Mouse (Mus musculus): ENCODE measurements around the gene Kcnj12.

Gene Kcnj12

DNA sequence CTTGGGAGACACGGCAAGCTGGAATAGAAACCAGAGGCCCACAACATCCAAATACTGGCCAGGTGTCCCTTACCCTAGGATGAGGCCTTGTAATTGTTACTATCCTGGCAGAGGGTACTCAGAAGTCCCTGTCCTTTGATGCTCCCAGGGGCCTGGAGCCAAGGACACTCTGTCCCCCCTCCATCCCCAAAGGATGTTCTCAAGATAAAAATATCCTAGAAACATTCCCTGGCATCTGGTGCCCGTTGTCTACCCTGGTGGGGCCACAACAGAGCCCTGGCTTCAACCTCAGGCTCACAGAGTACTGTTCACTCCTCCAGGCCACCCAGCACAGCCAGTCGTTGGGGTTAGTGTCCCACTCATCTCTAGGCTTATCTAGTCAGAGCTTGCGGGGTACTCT lies 38.3 kb downstream of the Kcnj12 start:
- DNase-seq, result no peak

DNA sequence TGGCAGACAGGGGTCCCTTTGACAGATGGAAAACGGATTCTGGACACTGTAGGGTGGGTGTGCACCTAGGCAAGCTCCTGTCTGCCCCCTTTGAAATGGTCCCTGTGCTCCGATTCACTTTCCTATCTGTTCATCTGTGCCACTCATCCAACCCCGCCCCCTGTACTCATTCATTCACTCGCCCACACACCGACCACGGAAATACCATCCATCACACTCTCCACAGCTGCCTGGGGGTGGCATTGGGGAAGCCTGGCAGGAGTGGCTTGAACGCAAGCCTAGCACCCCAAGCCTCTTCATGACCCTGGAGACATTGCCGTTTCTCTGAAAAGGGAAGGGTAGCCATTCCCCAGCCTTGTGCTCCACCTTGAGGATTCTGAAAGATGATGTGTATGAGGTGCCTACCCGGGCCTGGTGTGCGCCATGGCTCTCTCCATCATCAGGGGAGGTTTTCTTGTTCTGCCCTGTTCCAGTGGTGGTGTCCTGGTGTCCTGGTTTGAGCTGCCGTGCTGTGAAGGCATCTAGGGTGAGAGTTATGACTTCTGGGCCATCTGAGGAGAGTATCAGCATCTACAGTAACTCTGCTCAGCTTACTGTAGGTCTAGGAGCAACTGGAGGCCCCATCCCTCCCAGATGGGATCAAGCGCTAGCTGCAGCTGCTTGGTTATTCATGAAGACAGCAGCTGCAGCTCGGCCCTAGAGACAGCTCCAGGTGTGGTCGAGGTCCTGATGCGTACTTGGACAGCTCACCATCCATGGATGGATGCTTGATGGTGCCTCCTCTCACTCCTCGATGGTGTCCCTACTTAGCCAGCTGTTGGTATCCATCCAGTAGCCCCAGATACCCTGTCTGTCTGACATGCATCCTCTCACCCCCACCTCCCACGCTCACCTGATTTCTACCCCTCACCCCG lies 40.4 kb downstream of the Kcnj12 start:
- no peak for DNase-seq

DNA sequence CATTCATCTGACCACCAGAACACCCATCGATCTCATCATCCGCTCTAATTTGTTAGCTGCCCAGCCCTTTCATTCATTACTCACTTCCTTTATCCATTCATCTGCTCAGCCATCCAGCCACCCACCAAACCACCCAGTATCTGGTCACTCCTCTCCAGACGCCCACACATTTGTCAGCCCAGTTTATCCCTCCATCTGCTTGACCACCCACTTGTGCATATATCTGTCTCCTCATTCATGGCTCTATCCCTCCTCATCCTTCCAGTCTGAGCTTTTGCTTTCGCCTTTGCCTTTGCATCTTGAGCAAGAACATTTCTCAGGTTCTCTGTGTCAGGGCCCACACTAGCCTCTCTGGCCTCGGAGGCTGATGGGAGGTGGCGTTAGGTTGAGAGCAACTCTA lies 41.1 kb downstream of the Kcnj12 start:
- DNase-seq, result no peak

DNA sequence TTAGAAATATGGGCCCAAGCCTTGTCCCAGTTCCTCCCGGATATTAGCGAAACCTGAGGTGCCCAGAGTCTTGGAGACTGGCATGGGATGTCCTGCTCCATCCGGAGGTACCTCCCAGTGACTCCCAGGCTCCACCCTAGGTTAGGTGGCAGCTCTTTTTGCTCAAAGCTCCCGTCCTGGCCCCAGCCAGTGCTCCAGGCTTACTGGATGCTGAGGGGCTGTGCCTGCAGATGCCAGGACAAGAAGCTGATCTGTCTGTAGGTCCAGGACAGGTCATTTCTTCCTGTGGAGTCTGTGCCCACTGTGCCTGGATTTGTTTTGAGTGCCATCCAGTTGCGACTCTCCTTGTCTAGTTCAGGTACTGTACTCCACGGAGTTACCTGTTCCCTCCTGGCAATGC lies 43.3 kb downstream of the Kcnj12 start:
- no peak for DNase-seq

DNA sequence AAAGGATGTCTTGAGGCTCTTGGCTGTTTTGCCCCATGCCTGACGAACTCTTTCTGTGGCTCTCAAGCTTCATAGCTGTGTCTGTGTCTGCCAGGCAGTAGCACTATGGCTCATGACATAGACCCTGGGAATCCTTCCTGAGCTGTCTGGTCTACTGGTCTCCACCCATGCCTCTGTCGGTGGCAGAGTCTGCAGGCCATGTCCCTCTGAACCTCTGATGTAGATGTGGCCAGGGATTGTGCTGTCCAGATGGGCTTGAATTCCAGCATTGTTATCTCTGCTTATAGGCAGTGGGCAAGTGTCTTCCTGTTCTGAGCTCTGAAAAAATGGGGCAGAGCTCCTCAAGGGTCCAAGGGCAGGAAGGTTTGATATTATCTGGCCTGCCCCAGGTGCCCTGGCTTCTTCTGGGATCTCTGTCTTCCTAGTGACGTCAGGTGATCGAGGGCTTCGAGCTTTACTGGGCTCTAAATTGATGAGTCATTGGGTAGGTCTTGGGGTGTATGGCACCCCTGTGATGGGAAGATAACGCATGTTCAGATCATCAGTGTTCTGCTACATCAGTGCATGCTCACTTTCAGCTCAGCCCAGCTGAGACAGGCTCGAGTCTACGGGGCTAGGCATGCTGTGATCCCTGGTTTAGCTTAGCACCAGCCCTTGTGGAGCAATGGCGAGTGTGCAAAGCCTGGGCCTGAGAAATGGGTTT lies 44.9 kb downstream of the Kcnj12 start:
- no peak for DNase-seq

DNA sequence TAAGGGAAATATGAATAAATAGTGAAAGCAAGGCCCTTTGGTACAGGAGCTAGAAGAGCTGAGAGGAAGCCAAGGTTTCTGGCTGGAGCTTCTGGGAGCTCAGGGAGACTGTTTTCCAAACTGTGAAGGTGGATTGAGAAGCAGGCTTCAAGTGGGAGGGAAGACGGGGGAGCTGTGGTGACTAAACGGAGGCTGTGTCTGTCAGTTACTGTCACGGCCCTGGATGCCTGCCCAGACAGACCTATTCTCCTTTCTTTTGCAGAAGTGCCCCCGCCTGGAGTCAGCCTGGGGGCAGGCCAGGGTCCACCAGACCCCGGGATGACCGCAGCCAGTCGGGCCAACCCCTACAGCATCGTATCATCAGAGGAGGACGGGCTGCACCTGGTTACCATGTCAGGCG lies 46.5 kb downstream of the Kcnj12 start:
- DNase-seq, result no peak

DNA sequence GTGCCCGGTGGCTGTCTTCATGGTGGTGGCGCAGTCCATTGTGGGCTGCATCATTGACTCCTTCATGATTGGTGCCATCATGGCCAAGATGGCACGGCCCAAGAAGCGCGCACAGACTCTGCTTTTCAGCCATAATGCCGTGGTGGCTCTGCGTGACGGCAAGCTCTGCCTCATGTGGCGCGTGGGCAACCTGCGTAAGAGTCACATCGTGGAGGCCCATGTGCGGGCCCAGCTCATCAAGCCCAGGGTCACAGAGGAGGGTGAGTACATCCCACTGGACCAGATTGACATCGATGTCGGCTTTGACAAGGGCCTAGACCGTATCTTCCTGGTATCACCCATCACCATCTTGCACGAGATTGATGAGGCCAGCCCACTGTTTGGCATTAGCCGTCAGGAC lies 47.3 kb downstream of the Kcnj12 start:
- DNase-seq, result no peak

DNA sequence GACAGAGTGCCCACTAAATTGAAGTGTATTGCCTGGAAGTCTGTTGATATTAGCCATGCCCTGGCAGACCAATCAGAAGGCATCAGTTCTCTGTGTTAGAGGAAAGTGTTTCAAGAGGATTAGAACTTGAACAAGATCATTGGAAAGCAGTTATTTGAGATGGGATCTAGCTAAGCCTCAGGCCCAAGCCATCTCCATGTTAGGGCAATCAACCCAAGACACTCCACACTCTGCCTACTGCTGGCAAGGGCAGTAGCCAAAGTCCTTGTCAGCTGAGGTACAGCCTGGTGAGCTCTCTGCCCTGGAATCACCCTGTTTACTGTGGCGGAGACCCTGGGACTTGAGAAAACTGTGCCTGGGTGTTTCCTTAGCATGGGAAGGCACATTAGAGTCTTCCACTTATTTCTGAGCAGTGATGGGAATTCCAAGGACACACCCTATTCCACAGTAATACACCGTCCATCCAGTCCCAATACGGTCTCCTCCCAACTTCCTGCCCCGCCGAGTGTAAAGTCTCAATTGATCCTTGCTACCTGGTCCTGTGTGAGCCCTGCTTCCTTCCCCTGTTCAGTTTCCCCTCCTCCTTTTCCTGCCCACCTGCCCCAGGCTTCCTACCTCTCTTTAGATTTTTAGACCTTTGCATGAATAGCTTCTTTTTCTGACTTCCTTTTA lies 52.4 kb downstream of the Kcnj12 start:
- no peak for DNase-seq

DNA sequence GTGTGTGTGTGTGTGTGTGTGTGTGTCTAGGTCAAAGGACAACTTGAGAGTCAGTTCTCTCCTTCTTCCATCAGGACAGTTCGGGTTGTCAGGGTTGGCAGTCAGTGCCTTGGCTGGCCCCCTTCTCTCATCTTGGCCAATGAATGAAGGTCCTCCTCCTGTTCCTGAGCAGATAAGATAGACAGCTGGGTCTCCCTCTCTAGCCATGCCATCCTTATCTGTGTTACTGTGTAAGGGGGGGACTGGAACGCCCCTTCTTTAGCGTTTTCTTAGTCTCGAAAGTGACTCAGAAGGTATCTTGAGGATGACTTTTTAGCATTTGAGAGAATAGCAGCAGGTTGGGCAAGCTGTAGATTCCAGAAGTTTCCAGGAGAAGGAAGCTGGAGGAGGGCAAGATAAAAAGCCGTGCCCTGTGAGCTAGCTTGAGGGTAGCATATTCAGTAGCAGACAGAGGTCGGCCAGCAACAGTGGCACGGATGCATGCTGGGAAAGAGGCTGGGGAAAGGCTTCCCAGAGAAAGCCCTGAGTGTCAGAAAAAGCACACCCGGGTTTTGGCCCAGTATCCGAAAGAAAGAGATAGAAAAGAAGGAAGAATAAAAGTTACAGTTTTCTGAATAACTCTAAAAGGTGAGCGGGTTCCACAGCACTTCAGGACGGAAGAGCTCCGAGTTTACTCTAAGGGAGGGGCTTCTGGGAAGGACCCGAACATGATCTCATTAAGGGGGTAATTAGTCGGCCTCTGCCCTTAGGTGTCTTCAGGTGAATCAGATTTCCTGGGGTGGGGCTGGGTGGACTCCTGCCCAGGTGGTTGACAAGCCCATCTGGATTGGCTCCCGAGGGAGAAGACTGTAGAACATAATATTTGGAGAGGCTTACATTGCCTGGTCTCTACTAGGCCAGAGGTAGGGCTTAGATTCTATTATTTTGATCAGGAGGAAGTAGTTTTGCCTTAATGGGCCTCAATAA lies 53.3 kb downstream of the Kcnj12 start:
- DNase-seq, result no peak

DNA sequence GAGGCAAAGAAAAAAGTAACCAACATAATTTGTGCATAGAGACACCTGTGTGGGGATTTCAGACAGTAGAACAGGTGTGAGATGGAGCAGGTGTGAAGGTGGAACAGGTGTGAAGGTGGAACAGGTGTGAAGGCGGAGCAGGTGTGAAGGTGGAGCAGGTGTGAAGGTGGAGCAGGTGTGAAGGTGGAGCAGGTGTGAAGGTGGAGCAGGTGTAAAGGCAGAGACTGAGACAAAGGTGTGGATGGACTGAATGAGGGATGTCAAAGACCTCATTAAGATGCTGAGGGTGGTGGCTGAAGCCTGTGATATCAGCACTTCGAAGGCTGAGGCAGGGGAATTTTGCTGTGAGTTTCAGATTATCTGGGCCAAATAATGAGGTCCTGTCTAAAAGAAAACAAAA lies 59.3 kb downstream of the Kcnj12 start:
- no peak for DNase-seq

DNA sequence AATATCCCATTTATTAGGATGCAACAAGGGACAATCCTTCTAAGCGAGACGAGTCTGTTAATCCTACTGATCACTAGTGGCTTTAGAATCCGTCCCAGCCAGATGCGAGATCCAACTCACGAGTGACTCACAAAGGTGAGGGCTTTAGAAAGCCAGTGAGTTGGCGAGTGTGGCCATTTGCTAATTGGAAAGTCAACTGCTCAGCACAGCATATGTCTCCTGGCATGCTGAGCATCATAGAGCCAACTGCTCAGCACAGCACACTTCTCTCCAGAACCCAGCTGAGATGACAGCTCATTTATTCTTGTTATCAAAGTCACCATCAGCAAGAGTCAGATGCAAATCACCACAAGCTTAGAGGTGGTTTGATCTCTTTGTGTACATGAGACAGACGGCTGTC lies 67.8 kb downstream of the Kcnj12 start:
- no peak for DNase-seq

DNA sequence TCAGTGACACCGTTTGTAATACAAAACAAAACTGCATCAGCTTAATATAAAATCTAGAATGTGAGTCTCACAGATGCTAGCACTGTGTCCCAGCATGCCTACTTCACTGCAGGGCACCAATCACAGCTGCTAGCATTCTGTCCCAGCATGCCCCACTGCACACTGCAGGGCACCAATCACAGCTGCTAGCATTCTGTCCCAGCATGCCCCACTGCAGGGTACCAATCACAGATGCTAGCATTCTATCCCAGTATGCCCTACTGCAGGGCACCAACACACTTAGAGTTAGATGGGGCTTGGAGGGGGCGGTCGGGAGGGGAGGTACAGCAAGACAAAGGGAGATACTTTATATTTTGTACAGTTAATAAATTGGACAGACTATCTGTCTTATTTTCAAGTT lies 68.8 kb downstream of the Kcnj12 start:
- DNase-seq, result no peak

DNA sequence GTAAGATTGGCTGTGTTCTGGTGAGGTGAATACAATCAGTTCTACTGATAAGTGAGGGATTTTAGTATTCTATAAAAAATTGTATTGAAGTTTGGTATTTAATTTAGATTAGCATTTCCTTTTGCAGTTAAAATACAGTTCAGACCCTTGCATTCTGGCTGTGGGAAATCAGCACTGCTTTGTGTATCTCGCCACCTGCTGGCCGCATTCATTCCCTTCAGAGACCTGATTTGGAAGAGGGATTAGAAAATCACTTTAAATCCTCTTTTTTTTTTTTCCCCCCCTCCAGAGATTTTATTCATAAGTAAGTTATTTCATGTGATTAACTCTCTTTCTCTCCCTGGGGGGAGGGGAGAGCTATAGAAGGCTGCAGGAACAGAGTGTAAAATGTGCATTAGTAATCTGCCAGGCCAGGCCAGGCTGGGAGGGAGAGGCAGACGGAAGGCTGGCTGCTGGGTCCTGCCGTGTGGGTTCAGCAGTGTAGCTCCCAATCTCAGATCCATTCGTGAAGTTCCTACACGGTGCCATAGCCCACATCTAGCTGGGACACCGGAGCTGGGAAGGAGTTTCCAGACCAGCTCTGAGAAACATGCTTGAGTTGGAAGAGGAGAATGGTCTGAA lies 69.4 kb downstream of the Kcnj12 start:
- peak; percentile 62 to 65 for DNase-seq

DNA sequence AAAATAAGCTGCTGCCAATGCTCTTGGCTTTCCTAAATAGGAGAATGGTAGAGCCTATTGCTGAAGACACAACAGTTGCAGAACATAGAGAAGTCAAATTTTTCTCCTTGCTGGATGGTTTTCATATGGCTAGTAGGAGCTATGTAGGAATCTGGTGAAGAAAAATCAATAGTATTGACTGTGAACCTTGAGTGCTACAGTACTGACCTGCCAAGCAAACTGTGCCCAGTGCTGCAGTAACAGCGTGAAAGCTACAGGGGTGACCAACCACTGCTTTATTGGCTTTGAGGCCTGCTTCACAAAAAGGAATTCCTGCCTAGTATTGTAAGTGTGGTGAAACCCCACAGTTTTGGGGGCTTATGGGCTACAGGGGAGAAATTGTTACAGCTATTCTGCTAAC lies 75.7 kb downstream of the Kcnj12 start:
- DNase-seq, result no peak

DNA sequence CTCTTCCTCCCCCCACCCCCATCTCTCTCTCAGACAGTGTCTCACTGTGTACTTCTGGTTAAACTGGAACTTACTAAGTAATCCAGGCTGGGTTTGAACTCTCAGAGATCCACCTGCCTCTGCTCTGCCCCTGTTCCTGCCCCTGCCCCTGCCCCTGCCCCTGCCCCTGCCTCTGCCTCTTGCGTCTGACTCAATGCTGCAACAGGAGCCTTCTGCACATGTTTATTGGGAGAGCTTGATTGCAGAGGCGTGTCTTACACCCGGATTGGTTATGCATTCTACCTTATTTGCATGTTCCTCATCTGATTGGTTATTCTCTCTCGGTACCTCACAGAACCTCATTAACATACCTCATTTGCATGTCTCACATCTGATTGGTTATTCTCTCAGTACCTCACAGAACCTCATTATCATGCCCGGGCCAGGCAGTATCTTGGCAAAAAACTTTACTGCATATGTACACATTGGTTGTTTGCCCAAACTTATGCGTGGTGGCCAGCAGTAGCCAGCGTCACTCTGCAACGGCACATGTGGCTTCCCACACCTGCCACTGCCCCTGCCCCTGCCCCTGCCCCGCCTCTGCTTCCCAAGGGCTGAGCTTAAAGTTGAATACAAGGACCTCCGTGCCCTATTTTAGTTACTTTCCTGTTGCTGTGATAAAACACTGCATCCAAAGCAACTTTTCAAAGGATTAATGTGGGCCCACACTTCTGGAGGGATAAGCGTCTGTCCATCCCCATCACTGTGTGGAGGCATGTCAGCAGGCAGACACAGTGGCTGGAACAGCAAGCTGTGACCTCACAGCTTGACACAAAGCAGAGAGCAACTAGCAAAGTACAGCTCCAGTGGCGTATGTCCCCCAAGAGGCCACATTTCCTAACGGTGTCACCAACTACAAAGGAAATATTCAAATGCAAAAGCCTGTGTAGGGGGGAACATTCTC lies 80.3 kb downstream of the Kcnj12 start:
- no peak for DNase-seq

DNA sequence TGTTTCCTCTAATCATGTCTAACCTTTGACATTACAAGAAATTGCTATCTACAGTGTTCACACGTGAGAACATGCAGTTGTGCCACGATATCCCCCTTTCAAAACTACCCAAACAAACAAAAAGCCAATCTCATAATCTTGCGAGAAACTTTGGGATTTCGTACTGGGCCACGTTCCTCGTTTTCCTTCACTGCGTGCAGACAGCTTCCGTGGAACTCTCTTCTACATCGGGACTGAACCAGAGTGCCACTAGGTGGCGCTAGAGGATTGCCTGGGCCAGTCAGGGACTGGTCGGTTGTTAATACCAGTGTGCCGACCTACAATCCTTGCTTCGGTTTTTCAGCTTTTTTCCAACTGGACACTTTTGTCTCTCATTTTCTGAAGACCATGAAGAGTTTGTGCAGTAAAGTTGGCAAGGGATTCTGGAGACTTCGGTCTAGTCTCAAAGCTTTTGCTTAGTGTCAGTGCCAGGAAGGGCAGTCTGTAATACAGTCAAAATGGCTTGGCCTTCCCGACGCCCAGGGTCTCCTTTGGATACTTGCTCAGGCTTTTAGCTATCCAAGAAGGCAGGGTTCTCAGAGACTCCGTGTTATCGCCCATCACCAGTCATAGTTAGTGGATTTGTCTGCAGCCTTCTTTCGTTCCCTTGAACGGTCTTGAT lies 82.0 kb downstream of the Kcnj12 start:
- peak; percentile 87 to 88 for DNase-seq

DNA sequence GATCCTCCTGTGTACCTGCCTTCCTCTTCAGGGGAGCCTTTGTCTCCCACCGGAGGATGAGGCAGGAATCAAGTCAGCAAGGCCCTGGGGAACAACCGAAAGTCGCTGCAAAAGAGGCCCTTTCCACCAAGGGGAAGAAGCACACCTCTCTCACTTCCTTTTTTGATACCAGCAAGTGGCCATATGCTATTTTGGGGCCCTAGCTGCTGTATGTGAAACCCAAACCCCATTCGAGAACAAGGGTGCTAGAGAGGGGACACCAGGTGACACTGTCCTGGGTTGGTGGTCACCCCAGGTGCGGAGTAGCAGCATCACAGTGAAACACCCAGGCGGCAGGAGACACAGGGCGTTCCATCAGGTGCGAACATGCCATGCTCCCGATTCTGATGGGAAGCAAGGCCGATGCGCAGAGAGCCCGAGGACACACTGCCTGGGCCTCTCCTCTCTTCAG lies 86.6 kb downstream of the Kcnj12 start:
- peak; percentile 73 to 76 for DNase-seq

DNA sequence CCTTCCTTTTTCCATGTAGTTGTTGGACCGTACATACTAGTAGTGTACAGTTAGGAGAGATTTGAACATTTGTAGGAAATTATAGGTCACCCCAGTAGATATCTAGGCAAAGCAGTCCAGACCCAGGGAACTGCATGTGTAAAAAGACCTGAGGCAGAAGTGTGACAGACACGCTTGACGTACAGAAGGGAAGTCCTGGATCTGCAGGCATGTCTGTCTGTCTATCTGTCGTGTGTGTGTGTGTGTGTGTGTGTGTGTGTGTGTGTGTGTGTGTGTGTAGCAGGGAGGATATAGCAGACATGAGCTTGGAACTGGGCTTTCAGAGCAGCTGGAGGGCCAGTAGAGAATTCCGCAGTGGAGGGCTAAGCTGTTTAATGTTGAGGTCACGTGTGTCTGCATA lies 87.3 kb downstream of the Kcnj12 start:
- peak; percentile 52 to 56 for DNase-seq

DNA sequence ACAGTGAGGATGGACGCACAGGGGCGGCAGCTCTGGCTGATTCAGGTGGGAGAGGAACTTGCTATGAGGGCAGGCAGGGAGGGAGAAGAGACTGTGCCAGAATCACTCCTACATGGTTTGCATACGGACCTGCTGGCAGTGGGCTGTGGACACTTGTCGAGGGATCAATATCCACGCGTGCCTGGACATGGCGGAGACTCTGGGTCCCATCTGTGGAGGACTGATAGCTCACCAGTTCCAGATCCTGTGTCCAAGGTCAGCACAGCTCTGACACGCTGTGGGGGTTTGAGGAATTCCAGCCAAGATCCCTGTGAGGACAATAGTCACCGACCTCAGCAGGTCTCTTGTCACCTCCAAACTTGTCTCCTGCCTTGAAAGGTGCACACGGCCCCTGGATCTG lies 87.7 kb downstream of the Kcnj12 start:
- no peak for DNase-seq

DNA sequence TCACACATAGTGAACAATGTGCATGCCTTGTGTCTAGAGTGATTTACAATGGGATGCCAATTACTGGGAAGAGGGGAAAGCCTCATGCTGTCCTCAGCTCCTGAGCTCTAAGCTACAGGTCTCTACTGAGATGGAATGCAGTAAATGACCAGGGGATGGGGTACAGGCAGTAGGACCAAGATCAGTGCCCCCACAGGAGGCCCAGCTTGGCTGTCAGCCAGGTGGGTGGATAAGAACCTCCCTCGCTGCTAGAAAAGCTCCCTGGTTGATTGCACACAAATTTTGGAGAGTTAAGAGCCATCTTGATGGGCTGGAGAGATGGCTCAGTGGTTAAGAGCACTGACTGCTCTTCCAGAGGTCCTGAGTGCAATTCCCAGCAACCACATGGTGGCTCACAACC lies 88.6 kb downstream of the Kcnj12 start:
- DNase-seq, result no peak
